Mouse (Mus musculus): ENCODE results near the gene Carhsp1. TPM values are rescaled to one million over a fixed set of nuclear protein-coding genes. Genes with fewer than 3 reads are reported as not detected.
A peak's percentile ranks its signal among the peaks of the same experiment; 100 is the strongest.

Carhsp1 gene
- polyA plus RNA-seq, 1 experiment from 2014 or later: 97.1 TPM

- 47% methylated on average over 16 of the region's 16 CpGs for WGBS
- Histone ChIP-seq H3K4me1 (ENCODE audit: insufficient read depth, low read depth, low read length) (no peaks in the 10 kb centered on the region), H3K4me2 (replicated peaks; ENCODE audit: low read depth, low read length) (no peak overlapping the region), H3K27me3 (replicated peaks; ENCODE audit: insufficient read depth, low read length) (no peaks in the 10 kb centered on the region), H3K27ac (ENCODE audit: low read length) (0 out of 2 replicates have a peak overlapping the region, but pooled peaks have one; percentile 27), H3K9ac (replicated peaks; ENCODE audit: low read depth) (no peak overlapping the region), H3K36me3 (ENCODE audit: insufficient read depth, low read length) (no peaks in the 10 kb centered on the region), H3K9me3 (ENCODE audit: low read length) (no peaks in the 10 kb centered on the region), H3K4me3 (ENCODE audit: low read depth, low read length) (no peak overlapping the region)
- DNase-seq (ENCODE audit: low spot score): peak; percentile 60
- peak; percentile 52; the same call in 1 of the 2 replicates for TF ChIP-seq EP300 (IDR thresholded peaks at IDR 0.05)
- no peak for TF ChIP-seq CTCF (IDR thresholded peaks at IDR 0.05)
- ATAC-seq: peak; percentile 60
Measured at GRCm38 (mm10) chr16:8620315-8621115, 51.4 kb downstream of the Carhsp1 start.

GRCm38 (mm10) chr16:8619659-8620314 is 52.2 kb downstream of the Carhsp1 start:
- Histone ChIP-seq H3K4me1 (ENCODE audit: insufficient read depth, low read depth, low read length) (no peaks in the 10 kb centered on the region), H3K27me3 (replicated peaks; ENCODE audit: insufficient read depth, low read length) (no peaks in the 10 kb centered on the region), H3K4me2 (replicated peaks; ENCODE audit: low read depth, low read length) (no peak overlapping the region), H3K9me3 (ENCODE audit: low read length) (no peaks in the 10 kb centered on the region), H3K36me3 (ENCODE audit: insufficient read depth, low read length) (no peaks in the 10 kb centered on the region), H3K4me3 (ENCODE audit: low read depth, low read length) (no peak overlapping the region), H3K27ac (ENCODE audit: low read length) (0 out of 2 replicates have a peak overlapping the region, but pooled peaks have one; percentile 27), H3K9ac (replicated peaks; ENCODE audit: low read depth) (no peak overlapping the region)
- DNase-seq (ENCODE audit: low spot score) (peak; percentile 23), ATAC-seq (peak; percentile 50)
- WGBS: 13% methylated on average over 10 of the region's 10 CpGs
- TF ChIP-seq EP300 (IDR thresholded peaks at IDR 0.05): no peak
- TF ChIP-seq CTCF (IDR thresholded peaks at IDR 0.05): no peak

DNA sequence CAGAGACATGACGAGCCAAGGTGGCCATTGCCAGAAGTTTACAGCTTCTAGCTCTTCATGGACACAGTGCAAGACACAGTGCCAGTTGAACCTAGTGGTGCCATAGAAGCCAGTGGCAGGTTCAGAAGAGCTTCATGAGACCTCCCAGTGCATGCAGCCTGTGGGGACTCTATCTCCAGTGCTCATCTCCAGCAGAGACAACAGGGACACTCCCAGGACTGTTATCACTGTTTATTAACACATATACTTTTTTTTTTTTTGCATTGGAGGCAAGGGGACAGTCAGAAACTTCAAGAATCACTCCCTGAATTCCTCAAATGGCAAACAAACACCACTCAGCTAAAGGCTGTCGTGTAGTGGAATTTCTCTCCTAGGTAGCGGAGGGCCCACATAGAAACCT is 58.5 kb downstream of the Carhsp1 start:
- H3K4me2 ChIP-seq (replicated peaks; ENCODE audit: low read depth, low read length): no peak overlapping the region
- TF ChIP-seq CTCF (IDR thresholded peaks at IDR 0.05) (no peak), EP300 (IDR thresholded peaks at IDR 0.05) (no peak)
- H3K9me3 ChIP-seq (ENCODE audit: low read length): no peaks in the 10 kb centered on the region
- no peaks in the 10 kb centered on the region for H3K4me1 ChIP-seq (ENCODE audit: insufficient read depth, low read depth, low read length)
- WGBS: 66% methylated on average over 3 of the region's 3 CpGs
- no peak overlapping the region for H3K27ac ChIP-seq (ENCODE audit: low read length)
- H3K27me3 ChIP-seq (replicated peaks; ENCODE audit: insufficient read depth, low read length): no peaks in the 10 kb centered on the region
- H3K4me3 ChIP-seq (ENCODE audit: low read depth, low read length): no peak overlapping the region
- ATAC-seq: no peak
- no peaks in the 10 kb centered on the region for H3K36me3 ChIP-seq (ENCODE audit: insufficient read depth, low read length)
- H3K9ac ChIP-seq (replicated peaks; ENCODE audit: low read depth): no peak overlapping the region
- no peak for DNase-seq (ENCODE audit: low spot score)

- TF ChIP-seq CTCF (IDR thresholded peaks at IDR 0.05) (no peak), EP300 (IDR thresholded peaks at IDR 0.05) (no peak)
- DNase-seq (ENCODE audit: low spot score): no peak
- Histone ChIP-seq H3K27me3 (replicated peaks; ENCODE audit: insufficient read depth, low read length) (no peaks in the 10 kb centered on the region), H3K27ac (ENCODE audit: low read length) (no peak overlapping the region), H3K4me3 (ENCODE audit: low read depth, low read length) (no peak overlapping the region), H3K4me1 (ENCODE audit: insufficient read depth, low read depth, low read length) (no peaks in the 10 kb centered on the region), H3K4me2 (replicated peaks; ENCODE audit: low read depth, low read length) (no peak overlapping the region), H3K36me3 (ENCODE audit: insufficient read depth, low read length) (no peaks in the 10 kb centered on the region), H3K9me3 (ENCODE audit: low read length) (no peaks in the 10 kb centered on the region), H3K9ac (replicated peaks; ENCODE audit: low read depth) (no peak overlapping the region)
- 79% methylated on average over 4 of the region's 4 CpGs for WGBS
- no peak for ATAC-seq
Measured at GRCm38 (mm10) chr16:8613039-8613438, 58.9 kb downstream of the Carhsp1 start.

DNA sequence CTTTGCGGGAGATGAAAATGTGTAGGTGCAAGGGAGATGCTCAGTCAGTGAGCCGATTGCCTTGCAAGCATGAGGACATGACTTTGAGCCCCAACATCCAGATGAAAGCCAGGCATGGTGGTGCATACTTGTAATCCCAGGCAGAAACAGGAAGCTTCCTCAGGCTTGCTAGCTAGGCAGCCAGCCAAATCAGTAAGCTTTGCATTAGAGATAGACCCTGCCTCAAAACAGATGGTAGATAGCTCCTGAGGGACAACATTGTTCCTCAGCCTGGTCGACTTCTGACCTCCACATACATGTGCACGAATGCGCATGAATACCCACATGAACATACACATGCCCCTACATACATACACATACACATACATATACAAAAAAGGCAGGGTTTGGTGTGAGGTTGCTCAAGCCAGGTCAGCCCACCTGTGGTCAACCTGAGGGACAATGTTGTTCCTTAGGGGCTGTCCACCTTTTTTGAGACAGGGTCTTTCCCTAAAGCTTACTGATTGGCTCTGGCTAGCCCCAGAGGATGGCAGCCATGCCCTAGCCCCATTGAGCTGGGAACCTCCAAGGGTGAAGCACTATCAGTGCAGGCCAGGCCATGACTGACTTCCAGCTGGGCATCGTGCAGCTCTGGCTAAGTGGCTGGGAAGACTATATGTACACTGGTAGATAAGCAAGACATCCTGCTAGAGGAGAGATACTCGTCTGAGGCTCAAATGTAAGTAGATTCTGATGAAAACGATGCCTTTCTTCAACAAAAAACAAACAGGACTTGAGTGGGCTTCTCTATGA is 59.5 kb downstream of the Carhsp1 start:
- Histone ChIP-seq H3K4me3 (ENCODE audit: low read depth, low read length) (no peak overlapping the region), H3K9me3 (ENCODE audit: low read length) (no peaks in the 10 kb centered on the region), H3K27ac (ENCODE audit: low read length) (no peak overlapping the region), H3K4me2 (replicated peaks; ENCODE audit: low read depth, low read length) (no peak overlapping the region), H3K36me3 (ENCODE audit: insufficient read depth, low read length) (no peaks in the 10 kb centered on the region), H3K4me1 (ENCODE audit: insufficient read depth, low read depth, low read length) (no peaks in the 10 kb centered on the region), H3K27me3 (replicated peaks; ENCODE audit: insufficient read depth, low read length) (no peaks in the 10 kb centered on the region), H3K9ac (replicated peaks; ENCODE audit: low read depth) (no peak overlapping the region)
- 85% methylated on average over 8 of the region's 8 CpGs for WGBS
- ATAC-seq (no peak), DNase-seq (ENCODE audit: low spot score) (no peak)
- TF ChIP-seq CTCF (IDR thresholded peaks at IDR 0.05) (no peak), EP300 (IDR thresholded peaks at IDR 0.05) (no peak)

DNA sequence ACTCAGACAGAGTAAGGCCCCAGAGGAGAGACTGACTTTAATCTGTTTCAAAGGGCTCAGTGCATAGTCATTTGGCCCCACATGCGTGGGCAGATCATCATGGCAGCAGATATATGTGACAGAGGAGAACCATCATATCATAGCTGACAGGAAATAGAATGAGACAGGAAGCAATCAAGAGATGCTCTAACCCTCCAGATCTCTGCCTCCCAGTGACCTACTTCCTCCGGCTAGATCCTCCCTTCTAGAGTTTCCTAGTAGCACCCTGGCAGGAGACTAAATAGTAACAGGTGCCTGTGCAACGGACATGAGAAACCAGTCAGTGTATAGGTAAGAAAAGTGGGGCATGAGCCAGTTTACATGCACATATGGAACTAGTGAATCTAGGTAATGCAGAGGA is 61.6 kb downstream of the Carhsp1 start:
- H3K4me2 ChIP-seq (replicated peaks; ENCODE audit: low read depth, low read length): no peak overlapping the region
- no peak for TF ChIP-seq CTCF (IDR thresholded peaks at IDR 0.05)
- no peak for TF ChIP-seq EP300 (IDR thresholded peaks at IDR 0.05)
- no peak overlapping the region for H3K27ac ChIP-seq (ENCODE audit: low read length)
- H3K9ac ChIP-seq (replicated peaks; ENCODE audit: low read depth): no peak overlapping the region
- no peaks in the 10 kb centered on the region for H3K27me3 ChIP-seq (replicated peaks; ENCODE audit: insufficient read depth, low read length)
- no peaks in the 10 kb centered on the region for H3K4me1 ChIP-seq (ENCODE audit: insufficient read depth, low read depth, low read length)
- DNase-seq (ENCODE audit: low spot score) (no peak), ATAC-seq (no peak)
- H3K9me3 ChIP-seq (ENCODE audit: low read length): no peaks in the 10 kb centered on the region
- WGBS: 58% methylated on average over 3 of the region's 3 CpGs
- H3K4me3 ChIP-seq (ENCODE audit: low read depth, low read length): no peak overlapping the region
- H3K36me3 ChIP-seq (ENCODE audit: insufficient read depth, low read length): no peaks in the 10 kb centered on the region

Small RNA genes lying within 50 kb of the gene (microRNA-seq; reads per million reads assigned to microRNA genes)
- not detected for gene Gm22137

Other genes with a start within 250 kb of the Carhsp1 start
- not detected in 2 replicates for gene Tmem114, start 247.0 kb downstream of the Carhsp1 start, polyA plus RNA-seq (2015; fragmentation: Nextera tagmentation; extraction: Ambion mirVana)
- gene Mettl22, start 201.4 kb downstream of the Carhsp1 start, polyA plus RNA-seq (2015; fragmentation: Nextera tagmentation; extraction: Ambion mirVana): 8.6 and 11.5 TPM in 2 replicates
- gene Abat, start 158.7 kb downstream of the Carhsp1 start, polyA plus RNA-seq (2015; fragmentation: Nextera tagmentation; extraction: Ambion mirVana): 4.2 and 5.2 TPM in 2 replicates
- 38.0 and 40.2 TPM in 2 replicates for gene Pmm2, start 34.5 kb downstream of the Carhsp1 start, polyA plus RNA-seq (2015; fragmentation: Nextera tagmentation; extraction: Ambion mirVana)
- 8.2 and 8.7 TPM in 2 replicates for gene Tmem186, start 34.4 kb downstream of the Carhsp1 start, polyA plus RNA-seq (2015; fragmentation: Nextera tagmentation; extraction: Ambion mirVana)
- not detected in 2 replicates for gene Gm5767, start 8.6 kb upstream of the Carhsp1 start, polyA plus RNA-seq (2015; fragmentation: Nextera tagmentation; extraction: Ambion mirVana)
- gene Usp7, start 120.2 kb upstream of the Carhsp1 start, polyA plus RNA-seq (2015; fragmentation: Nextera tagmentation; extraction: Ambion mirVana): 16.5 and 17.6 TPM in 2 replicates
- gene 1810013L24Rik, start 157.9 kb upstream of the Carhsp1 start, polyA plus RNA-seq (2015; fragmentation: Nextera tagmentation; extraction: Ambion mirVana): 19.7 and 20.3 TPM in 2 replicates